Comparison of ENCODE assay signal across 10 mouse cellular contexts in the genomic region with DNA sequence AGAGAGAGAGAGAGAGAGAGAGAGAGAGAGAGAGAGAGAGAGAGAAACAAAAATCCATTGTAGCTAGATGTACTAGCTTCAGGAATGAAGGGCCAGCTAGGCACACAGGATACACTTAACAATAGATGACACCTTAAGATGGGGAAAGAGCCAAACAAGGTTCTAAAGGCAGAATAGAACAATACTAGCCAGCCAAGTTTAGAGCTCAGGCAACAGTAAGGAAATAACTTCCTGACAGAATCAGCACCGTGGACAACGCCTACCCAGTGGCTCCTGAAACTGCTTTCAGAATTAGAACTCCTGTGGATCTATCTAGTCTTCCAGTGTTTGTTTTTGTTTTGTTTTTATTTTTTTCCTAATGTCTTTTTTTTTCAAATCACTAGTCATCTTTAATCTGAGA. TPM values are rescaled to one million over a fixed set of nuclear protein-coding genes. Genes with fewer than 3 reads are reported as not detected.
DNase-seq lines count a peak whose midpoint lies in the region; ATAC-seq lines count a peak whose summit lies in the region.
"Had no signal": no experiment of that assay in that cellular context is flagged by ENCODE, and none has a peak within 500 bp of the region (broad histone marks: within the 10 kb centered on the region; RNA-seq: fewer than 3 reads in every experiment).

No protein-coding gene starts in this region.

- ATAC-seq in midbrain, embryonic 11.5 days (ENCODE audit: low FRiP score): no peak
- no peak for ATAC-seq in midbrain, embryonic 16.5 days
- ATAC-seq in forebrain, embryonic 16.5 days: no peak

- peaks cover 25% of the 10 kb centered on the region for H3K4me1 ChIP-seq in midbrain, embryonic 11.5 days (ENCODE audit: control insufficient read depth, insufficient read depth, low read length)
- H3K4me1 ChIP-seq in midbrain, embryonic 16.5 days (ENCODE audit: control insufficient read depth, insufficient read depth, low read length): peaks cover 19% of the 10 kb centered on the region
- H3K4me1 ChIP-seq in forebrain, embryonic 16.5 days (replicated peaks; ENCODE audit: control insufficient read depth, insufficient read depth, low read length): peaks cover 31% of the 10 kb centered on the region

- no peaks in the 10 kb centered on the region for H3K9me3 ChIP-seq in midbrain, embryonic 11.5 days (ENCODE audit: control insufficient read depth, low read length)
- H3K9me3 ChIP-seq in midbrain, embryonic 16.5 days (replicated peaks; ENCODE audit: control insufficient read depth, low read length, poor library complexity, severe bottlenecking): no peaks in the 10 kb centered on the region
- H3K9me3 ChIP-seq in forebrain, embryonic 16.5 days (ENCODE audit: control insufficient read depth, low read length): no peaks in the 10 kb centered on the region
- H3K9me3 ChIP-seq: heart, embryonic 15.5 days had no signal

- no peaks in the 10 kb centered on the region for H3K36me3 ChIP-seq in midbrain, embryonic 11.5 days (ENCODE audit: control insufficient read depth, insufficient read depth, low read length)
- H3K36me3 ChIP-seq in midbrain, embryonic 16.5 days (ENCODE audit: control insufficient read depth, insufficient read depth, low read length): no peaks in the 10 kb centered on the region
- no peaks in the 10 kb centered on the region for H3K36me3 ChIP-seq in forebrain, embryonic 16.5 days (ENCODE audit: control insufficient read depth, insufficient read depth)
- H3K36me3 ChIP-seq: heart, embryonic 15.5 days had no signal

- WGBS in midbrain, embryonic 11.5 days: 0% methylated on average over 2 of the region's 2 CpGs
- WGBS in midbrain, embryonic 16.5 days: 21% methylated on average over 2 of the region's 2 CpGs
- WGBS in forebrain, embryonic 16.5 days: 4% methylated on average over 2 of the region's 2 CpGs

- H3K27me3 ChIP-seq in midbrain, embryonic 11.5 days (ENCODE audit: control insufficient read depth, insufficient read depth, low read length): peaks cover 48% of the 10 kb centered on the region
- H3K27me3 ChIP-seq in midbrain, embryonic 16.5 days (ENCODE audit: control insufficient read depth, insufficient read depth, low read depth, low read length): peaks cover 8% of the 10 kb centered on the region
- H3K27me3 ChIP-seq in forebrain, embryonic 16.5 days (replicated peaks; ENCODE audit: control insufficient read depth, insufficient read depth, low read length): peaks cover 18% of the 10 kb centered on the region; the same call in 1 of the 2 replicates

- H3K4me2 ChIP-seq in midbrain, embryonic 11.5 days: no peak overlapping the region
- H3K4me2 ChIP-seq in midbrain, embryonic 16.5 days (ENCODE audit: low read length): no peak overlapping the region
- no peak overlapping the region; the same call in 1 of the 2 replicates for H3K4me2 ChIP-seq in forebrain, embryonic 16.5 days (ENCODE audit: low read length)
- H3K4me2 ChIP-seq: heart, embryonic 15.5 days had no signal

- no peak overlapping the region for H3K4me3 ChIP-seq in midbrain, embryonic 11.5 days (ENCODE audit: low read depth, low read length)
- no peak overlapping the region for H3K4me3 ChIP-seq in midbrain, embryonic 16.5 days (ENCODE audit: low read depth, low read length)
- H3K4me3 ChIP-seq in forebrain, embryonic 16.5 days (replicated peaks; ENCODE audit: low read length): no peak overlapping the region
- H3K4me3 ChIP-seq: heart, embryonic 15.5 days had no signal

- no peak overlapping the region for H3K9ac ChIP-seq in midbrain, embryonic 11.5 days (ENCODE audit: low read length)
- no peak overlapping the region for H3K9ac ChIP-seq in midbrain, embryonic 16.5 days (ENCODE audit: low read depth, low read length)
- H3K9ac ChIP-seq in forebrain, embryonic 16.5 days (replicated peaks; ENCODE audit: low read depth, low read length): no peak overlapping the region
- H3K9ac ChIP-seq: heart, embryonic 15.5 days had no signal

- peak; percentile 66 for DNase-seq in cerebellum, adult 9-10 months
- DNase-seq in cerebellum, adult 8-10 months: no peak
- peak; percentile 90 for DNase-seq in midbrain, embryonic 11.5 days (ENCODE audit: low spot score, missing footprints)
- DNase-seq in retina, postnatal 1 day: peak; percentile 55
- no peak for DNase-seq in spleen, adult 18-20 months
- DNase-seq in cerebellum, adult 11-12 months: no peak
- DNase-seq: thymus, postnatal 4 days had no signal

- H3K27ac ChIP-seq in midbrain, embryonic 11.5 days (ENCODE audit: low read depth, low read length): no peak overlapping the region
- no peak overlapping the region for H3K27ac ChIP-seq in midbrain, embryonic 16.5 days (ENCODE audit: low read length)
- peak overlapping the region; percentile 77 for H3K27ac ChIP-seq in forebrain, embryonic 16.5 days (ENCODE audit: low read length)
- H3K27ac ChIP-seq: heart, embryonic 15.5 days had no signal

RNA-seq across cellular contexts. Expression of a gene that starts 4.0 kb away (rescaled TPM):
- polyA plus RNA-seq in midbrain, embryonic 11.5 days (2014; fragmentation: Nextera tagmentation; extraction: Ambion mirVana): 2.4 and 2.5 TPM in 2 replicates
- polyA plus RNA-seq in midbrain, embryonic 16.5 days (2015; fragmentation: Nextera tagmentation; extraction: Ambion mirVana): 0.84 and 1.9 TPM in 2 replicates
- polyA plus RNA-seq in forebrain, embryonic 16.5 days (2015; fragmentation: Nextera tagmentation; extraction: Ambion mirVana): 1.3 and 1.5 TPM in 2 replicates

RNA-seq across cellular contexts. Expression of a gene that starts 4.0 kb away (rescaled TPM):
- 43.4 TPM in 2 replicates for polyA plus RNA-seq in midbrain, embryonic 11.5 days (2014; fragmentation: Nextera tagmentation; extraction: Ambion mirVana)
- 12.8 and 22.7 TPM in 2 replicates for polyA plus RNA-seq in midbrain, embryonic 16.5 days (2015; fragmentation: Nextera tagmentation; extraction: Ambion mirVana)
- 55.8 and 68.6 TPM in 2 replicates for polyA plus RNA-seq in forebrain, embryonic 16.5 days (2015; fragmentation: Nextera tagmentation; extraction: Ambion mirVana)
- polyA plus RNA-seq: heart, embryonic 15.5 days had no signal

Comparison
In these comparisons a context has a peak if more than half of its experiments do, and no peak if none do; other contexts are left out.
1. DNase-seq: peak in cerebellum, adult 9-10 months (single experiment), midbrain, embryonic 11.5 days (single experiment) and retina, postnatal 1 day (single experiment); none in cerebellum, adult 8-10 months (single experiment), spleen, adult 18-20 months (0 of 2) and cerebellum, adult 11-12 months (single experiment).